Mouse (Mus musculus) brain, adult 2 months (tissue): ENCODE measurements around the gene Olfr763.
"Not testable (repeated sequence)": the region's sequence is repeated elsewhere in the genome, so short reads cannot be mapped to it uniquely, and the experiment has no call there.

Experiments used
- DNase-seq: peaks from one replicate; pipeline ENCODE4 v3.0.0; 2011; ENCODE audit warnings: low read depth, low spot score

Gene Olfr763

DNA sequence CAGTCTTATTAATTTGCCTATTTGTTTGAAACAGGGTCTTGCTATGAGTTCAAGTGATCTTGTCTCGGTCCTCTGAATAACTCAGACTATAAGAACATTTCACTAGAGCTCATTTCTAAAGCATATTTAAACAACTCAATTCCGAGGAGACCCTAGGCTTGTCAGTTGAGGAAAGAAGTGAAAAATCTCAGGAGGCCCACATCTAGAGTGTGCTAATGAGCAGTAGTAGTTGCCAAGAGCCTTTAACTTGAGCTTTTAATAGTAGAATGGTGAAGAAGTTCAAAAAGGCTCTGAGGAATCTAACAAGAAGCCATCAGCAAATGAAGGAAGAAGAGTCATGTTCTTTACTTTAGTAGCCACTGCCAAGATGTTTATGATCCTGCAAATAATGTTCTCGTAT is 29.2 kb downstream of the Olfr763 start, which contains the start of gene Olfr764-ps1:
TSS of gene Olfr764-ps1 (minus strand) at position 101 of the 400 bp plus-strand sequence.
- no peak for DNase-seq

DNA sequence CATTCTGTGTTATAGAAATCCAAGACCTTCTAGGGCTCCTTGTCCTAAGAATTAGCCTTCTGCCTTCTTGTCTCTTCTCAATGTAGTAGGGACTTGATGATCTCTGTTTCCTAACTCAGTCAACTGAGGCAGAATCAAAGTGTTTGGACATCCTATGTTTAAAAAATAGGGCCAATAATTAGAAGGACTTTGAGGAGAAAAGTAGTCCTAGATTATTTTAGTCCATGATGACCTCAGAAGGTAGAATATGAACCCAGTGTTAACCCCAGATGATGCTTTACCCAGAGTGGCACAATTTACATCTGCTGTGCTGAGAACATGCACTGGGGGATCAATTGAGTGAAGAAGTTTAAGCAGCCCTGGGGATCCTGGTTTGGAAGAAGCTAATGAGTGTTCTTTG is 39.3 kb downstream of the Olfr763 start, which contains the start of gene Olfr765:
TSS of gene Olfr765 (minus strand) at position 101 of the 400 bp plus-strand sequence.
- not testable (repeated sequence) for DNase-seq
